Mouse (Mus musculus) bone marrow macrophage, adult 2 months (primary cell): ENCODE results near the gene Atox1. TPM values are rescaled to one million over a fixed set of nuclear protein-coding genes. Genes with fewer than 3 reads are reported as not detected.
A peak's percentile ranks its signal among the peaks of the same experiment; 100 is the strongest.

ENCODE experiments used
- H3K27ac ChIP-seq: 2 replicates; pipeline ENCODE4 v1.5.1; 2012; ENCODE audit warnings: low read depth, low read length; ENCODE audit not compliant: insufficient read depth
- H3K4me1 ChIP-seq: 2 replicates; pipeline ENCODE4 v1.6.1; 2012; ENCODE audit warnings: low read length; ENCODE audit not compliant: control insufficient read depth, insufficient read depth
- H3K4me3 ChIP-seq: 2 replicates; pipeline ENCODE4 v1.5.1; 2012; ENCODE audit warnings: mild to moderate bottlenecking, low read length, moderate library complexity; ENCODE audit not compliant: insufficient read depth
- CTCF ChIP-seq: IDR thresholded peaks from 2 replicates; pipeline ENCODE4 v1.5.1; 2012; ENCODE audit warnings: low read depth, mild to moderate bottlenecking, low read length, moderate library complexity
- POLR2A ChIP-seq: IDR thresholded peaks from 2 replicates; pipeline ENCODE4 v1.6.1; 2012; ENCODE audit warnings: mild to moderate bottlenecking, low read depth, low read length, borderline replicate concordance
- polyA plus RNA-seq: library from polyadenylated mRNA; stranded (reverse); fragments of >200 nt; gene quantifications from 2 replicates; pipeline ENCODE4 v1.2.4, GENCODE M21; 2012; ENCODE audit not compliant: missing spikeins, insufficient read depth, insufficient read length

Atox1 gene
- polyA plus RNA-seq, 1 experiment = 363 TPM

DNA sequence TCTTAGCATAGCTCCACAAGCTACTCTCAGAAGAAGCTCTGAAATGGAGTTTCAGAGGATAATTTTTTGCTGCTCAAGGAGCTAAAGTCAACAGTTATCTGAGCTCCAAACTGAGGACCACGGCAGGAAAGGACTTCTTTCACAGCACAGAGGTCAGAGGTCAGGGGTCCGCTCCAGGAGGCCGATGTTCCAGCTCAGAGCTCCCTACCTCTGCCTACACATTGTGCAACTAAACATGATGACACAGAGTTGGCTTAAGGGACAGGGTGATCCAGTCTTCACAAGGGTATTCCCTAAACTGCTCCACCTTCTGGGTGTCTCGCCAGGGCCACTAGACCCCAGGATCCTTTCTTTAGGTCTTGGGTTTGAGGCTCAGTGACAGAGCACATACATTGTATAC is 2.5 kb downstream of the Atox1 start:
- H3K4me1 ChIP-seq = peaks cover 64% of the 10 kb centered on the region
- no peak for TF ChIP-seq POLR2A
- TF ChIP-seq CTCF = no peak
- no peak overlapping the region for H3K4me3 ChIP-seq
- peak overlapping the region; percentile 45 for H3K27ac ChIP-seq

DNA sequence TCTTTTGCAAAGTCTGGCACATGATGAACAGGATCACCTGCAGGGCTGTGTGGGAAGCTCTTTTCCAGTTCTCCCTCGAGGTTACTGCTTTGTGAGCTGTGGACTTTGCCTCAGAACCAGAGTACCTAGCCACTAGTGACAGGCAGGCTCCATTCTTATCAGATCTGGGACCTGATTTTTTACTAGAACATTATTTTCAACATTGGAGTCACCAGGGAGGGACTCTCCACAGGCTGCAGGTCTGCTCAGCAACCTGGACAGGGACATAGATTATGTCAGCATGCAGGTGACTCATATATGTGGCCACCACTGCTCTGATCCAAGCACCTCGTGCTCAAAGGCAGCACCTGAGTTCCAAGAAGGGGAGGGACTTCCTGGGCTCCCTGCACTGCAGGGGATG is 5.9 kb downstream of the Atox1 start:
- no peak overlapping the region for H3K27ac ChIP-seq
- H3K4me3 ChIP-seq = no peak overlapping the region
- TF ChIP-seq POLR2A (no peak), CTCF (no peak)
- H3K4me1 ChIP-seq = peaks cover 67% of the 10 kb centered on the region

DNA sequence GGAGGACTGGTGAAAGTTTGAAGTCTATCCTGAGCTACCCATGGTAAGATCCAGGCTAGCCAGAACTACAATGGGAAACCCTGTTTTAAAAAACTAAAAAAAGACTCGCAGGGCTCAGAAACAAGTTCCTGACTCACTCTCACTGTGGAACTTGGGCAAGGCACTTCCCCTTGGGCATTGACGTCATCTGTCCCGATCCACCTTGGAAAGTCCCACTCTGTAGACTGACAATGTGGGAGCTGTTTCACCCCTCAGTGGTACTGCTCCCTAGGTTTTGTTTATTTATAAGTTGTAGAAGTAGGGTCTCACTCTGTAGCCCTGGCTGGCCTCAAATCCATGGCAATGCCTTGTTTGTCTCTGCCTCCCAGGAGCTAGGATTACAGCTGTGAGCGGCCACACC is 7.4 kb downstream of the Atox1 start:
- peaks cover 65% of the 10 kb centered on the region for H3K4me1 ChIP-seq

DNA sequence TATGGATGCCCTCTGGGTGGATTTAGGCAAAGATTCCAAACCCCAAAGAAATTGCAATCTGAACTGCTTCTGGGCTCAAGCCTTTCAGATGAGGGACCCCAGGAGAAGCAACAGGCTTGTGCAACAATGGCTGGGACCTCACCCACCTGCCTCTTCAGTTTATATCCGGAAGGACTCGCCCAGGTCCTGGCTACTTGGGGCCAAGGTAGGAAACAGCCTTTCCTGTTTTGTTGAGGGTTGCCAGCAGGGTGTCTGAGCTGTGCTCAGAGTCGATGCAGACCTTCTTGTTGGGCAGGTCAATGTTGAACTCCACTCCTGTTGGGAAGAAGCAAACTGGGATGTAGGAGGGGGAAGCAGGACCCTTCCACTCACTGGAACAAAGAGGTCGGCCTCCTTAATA is 10.7 kb downstream of the Atox1 start:
- Histone ChIP-seq H3K4me1 (peaks cover 40% of the 10 kb centered on the region), H3K4me3 (no peak overlapping the region), H3K27ac (no peak overlapping the region)
- TF ChIP-seq CTCF = no peak
- no peak for TF ChIP-seq POLR2A

More for the DNA sequence above, 7.4 kb downstream of the Atox1 start:
- no peak for TF ChIP-seq CTCF
- Histone ChIP-seq H3K4me3 (no peak overlapping the region), H3K27ac (peak overlapping the region; percentile 76)

- H3K4me3 ChIP-seq = no peak overlapping the region
- H3K27ac ChIP-seq = no peak overlapping the region
- TF ChIP-seq POLR2A (no peak), CTCF (no peak)
- H3K4me1 ChIP-seq = peaks cover 33% of the 10 kb centered on the region
These were observed 11.5 kb downstream of the Atox1 start for GRCm38 (mm10) chr11:55449531-55449930.

GRCm38 (mm10) chr11:55446579-55446978 is 14.5 kb downstream of the Atox1 start:
- Histone ChIP-seq H3K4me3 (no peak overlapping the region), H3K27ac (no peak overlapping the region), H3K4me1 (peaks cover 12% of the 10 kb centered on the region)
- TF ChIP-seq CTCF (peak; percentile 30; the same call in 1 of the 2 replicates), POLR2A (no peak)

- TF ChIP-seq POLR2A (no peak), CTCF (no peak)
- H3K27ac ChIP-seq = no peak overlapping the region
- H3K4me1 ChIP-seq = peaks cover 9% of the 10 kb centered on the region
- no peak overlapping the region for H3K4me3 ChIP-seq
These were observed 16.3 kb downstream of the Atox1 start for GRCm38 (mm10) chr11:55444772-55445171.

GRCm38 (mm10) chr11:55439718-55440117 is 21.3 kb downstream of the Atox1 start:
- no peak overlapping the region for H3K27ac ChIP-seq
- TF ChIP-seq POLR2A (no peak), CTCF (no peak)
- no peaks in the 10 kb centered on the region for H3K4me1 ChIP-seq
- H3K4me3 ChIP-seq = no peak overlapping the region

- peaks cover 5% of the 10 kb centered on the region for H3K4me1 ChIP-seq
These were observed 23.0 kb downstream of the Atox1 start for GRCm38 (mm10) chr11:55438031-55438430.

GRCm38 (mm10) chr11:55436089-55436488 is 24.9 kb downstream of the Atox1 start:
- H3K27ac ChIP-seq = no peak overlapping the region
- TF ChIP-seq POLR2A (no peak), CTCF (no peak)
- peaks cover 10% of the 10 kb centered on the region for H3K4me1 ChIP-seq
- H3K4me3 ChIP-seq = no peak overlapping the region

More at GRCm38 (mm10) chr11:55438031-55438430, 23.0 kb downstream of the Atox1 start:
- no peak overlapping the region for H3K27ac ChIP-seq
- no peak overlapping the region for H3K4me3 ChIP-seq
- TF ChIP-seq CTCF (no peak), POLR2A (no peak)

DNA sequence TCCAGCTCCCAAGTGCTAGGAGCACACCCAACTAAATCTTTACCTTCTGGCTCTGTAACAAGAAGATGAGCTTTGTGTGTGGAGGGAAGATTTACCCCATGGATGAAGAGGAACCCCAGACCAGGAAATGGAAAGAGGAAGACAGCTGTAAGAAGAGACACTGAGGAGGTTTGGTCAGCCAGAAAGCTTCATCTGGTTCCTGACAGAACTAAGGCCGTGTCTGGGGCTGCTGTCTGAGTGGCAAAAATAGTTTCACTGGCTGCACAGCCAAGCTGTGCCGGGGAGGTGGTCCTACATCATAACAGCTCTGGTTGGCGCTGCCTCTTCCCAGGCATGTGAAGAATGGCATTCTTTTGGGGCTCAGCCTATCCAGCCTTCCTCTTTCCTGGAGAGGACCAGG is 28.1 kb downstream of the Atox1 start:
- TF ChIP-seq CTCF (no peak), POLR2A (no peak)

More for the DNA sequence above, 28.1 kb downstream of the Atox1 start:
- Histone ChIP-seq H3K4me3 (no peak overlapping the region), H3K4me1 (peaks cover 10% of the 10 kb centered on the region), H3K27ac (peak overlapping the region; percentile 85)
